Mouse (Mus musculus) left cerebral cortex, postnatal 25 days (tissue): ENCODE results near the gene Kctd6. TPM values are rescaled to one million over a fixed set of nuclear protein-coding genes. Genes with fewer than 3 reads are reported as not detected.

ENCODE experiments used
- DNase-seq, 2 experiments: peaks; one replicate each; pipeline ENCODE4 v3.0.0; 2022; ENCODE audit warnings: low spot score in 2 of 2, mixed read lengths in 1 of 2
- intact Hi-C: fragments of 180-260 bp; cut with DNase I; formaldehyde crosslinking; loops from one replicate; pipeline ENCODE4 v1.15.1; 2025
- total RNA-seq, 2 experiments: library from RNA; stranded (reverse); gene quantifications; 2 replicates each; pipeline ENCODE4 v1.2.3; 2021

Kctd6 gene
- total RNA-seq = 10 to 100 TPM; 40.5 to 43.5 TPM

DNA sequence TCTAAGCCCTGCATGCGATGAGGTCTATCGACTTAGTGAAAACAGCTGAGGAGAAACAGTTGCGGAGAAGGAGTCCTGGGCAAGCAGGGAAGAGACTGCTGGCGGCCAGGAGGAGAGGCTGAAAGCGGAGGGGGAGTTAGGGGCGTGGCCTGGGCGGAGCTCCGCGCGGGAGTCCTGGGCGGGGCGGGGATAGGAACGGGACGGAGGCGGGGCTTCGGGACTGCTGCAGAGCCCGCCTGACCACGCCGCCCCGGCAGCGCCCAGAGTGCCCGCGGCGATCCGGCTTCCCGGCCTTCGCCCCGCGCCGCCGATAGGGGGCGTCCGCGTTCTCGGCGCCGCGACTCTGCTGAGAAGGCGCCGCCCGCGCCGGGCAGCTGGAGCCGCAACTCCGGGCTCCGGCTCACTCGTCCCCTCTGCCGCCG is at the start of gene Kctd6:
Gene Kctd6 (plus strand): TSS at position 338 of the 422 bp plus-strand sequence.
- intact Hi-C loops = loop anchor here (1.0 to 5.0 kb wide), 2 partner anchors 42 to 117 kb away; partner anchors contain the start of gene Pxk

GRCm38 (mm10) chr14:8164463-8164862 is 49.5 kb upstream of the Kctd6 start:
- no peak for DNase-seq
- intact Hi-C loops = loop anchor here (5.0 kb wide), 1 partner anchor 202 kb away; no protein-coding TSS in a partner anchor

More for the DNA sequence above, at the start of gene Kctd6:
- DNase-seq = peak; percentile 98

GRCm38 (mm10) chr14:8172507-8173410 is 41.2 kb upstream of the Kctd6 start, which contains the start of gene Pdhb:
Gene Pdhb, minus strand, starts transcription at chr14:8173025.
- DNase-seq = peak; percentile 99 to 100
- intact Hi-C loops = loop anchor here (1.0 to 5.0 kb wide), 2 partner anchors 42 to 170 kb away; partner anchors contain the start of genes Abhd6 and Kctd6

DNA sequence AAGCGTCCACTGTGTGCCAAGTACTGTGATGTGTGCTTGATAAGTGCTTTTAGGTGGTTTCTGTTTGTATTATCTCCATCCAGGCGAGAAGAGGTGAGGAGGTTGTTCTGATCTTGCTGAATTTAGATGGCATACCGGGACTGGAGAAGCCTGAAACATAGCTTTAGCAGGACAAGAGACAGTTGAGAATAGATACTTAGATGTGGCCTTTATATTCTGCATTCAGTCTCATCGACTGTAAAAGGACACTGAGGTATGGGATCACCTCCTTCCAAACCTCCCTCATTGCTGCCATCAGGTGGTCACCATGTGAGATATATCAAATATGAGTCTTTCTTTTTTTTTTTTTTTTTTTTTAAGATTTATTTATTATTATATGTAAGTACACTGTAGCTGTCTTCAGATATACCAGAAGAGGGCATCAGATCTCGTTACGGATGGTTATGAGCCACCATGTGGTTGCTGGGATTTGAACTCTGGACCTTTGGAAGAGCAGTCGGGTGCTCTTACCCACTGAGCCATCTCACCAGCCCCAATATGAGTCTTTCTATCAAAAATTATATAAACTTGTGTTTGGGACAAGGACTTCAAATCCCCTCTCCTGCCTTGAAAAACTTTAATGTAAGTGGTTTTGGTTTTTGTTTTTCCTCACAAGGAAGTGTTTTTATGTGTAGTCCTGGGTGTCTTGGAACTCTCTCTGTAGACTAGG is 40.2 kb upstream of the Kctd6 start:
- intact Hi-C loops = loop anchor here (5.0 kb wide), 1 partner anchor 171 kb away; the partner anchor contains the start of gene Abhd6
- DNase-seq = peak in 1 of 2 experiments; percentile 55

DNA sequence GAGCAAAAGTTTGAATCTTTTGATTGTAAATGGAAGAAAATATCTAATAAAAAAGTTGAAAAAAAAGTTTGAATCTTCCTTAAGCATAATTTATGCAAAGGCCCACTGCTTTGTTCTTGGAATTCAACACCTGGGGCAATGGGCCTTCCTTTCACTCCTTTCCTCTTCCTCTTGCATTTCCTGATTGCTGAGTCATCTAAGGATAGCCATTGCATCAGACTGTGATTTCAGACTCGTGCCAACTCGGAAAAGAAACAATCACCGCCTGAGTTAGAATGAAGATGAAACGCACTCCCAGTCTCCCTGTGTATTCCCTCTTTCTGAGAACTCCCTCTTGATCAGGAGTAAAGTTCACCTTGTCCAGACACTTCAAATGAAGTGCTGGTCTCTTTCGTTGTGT is 39.3 kb upstream of the Kctd6 start:
- no peak for DNase-seq
- intact Hi-C loops = loop anchor here (5.0 kb wide), 1 partner anchor 172 kb away; the partner anchor contains the start of gene Abhd6

DNA sequence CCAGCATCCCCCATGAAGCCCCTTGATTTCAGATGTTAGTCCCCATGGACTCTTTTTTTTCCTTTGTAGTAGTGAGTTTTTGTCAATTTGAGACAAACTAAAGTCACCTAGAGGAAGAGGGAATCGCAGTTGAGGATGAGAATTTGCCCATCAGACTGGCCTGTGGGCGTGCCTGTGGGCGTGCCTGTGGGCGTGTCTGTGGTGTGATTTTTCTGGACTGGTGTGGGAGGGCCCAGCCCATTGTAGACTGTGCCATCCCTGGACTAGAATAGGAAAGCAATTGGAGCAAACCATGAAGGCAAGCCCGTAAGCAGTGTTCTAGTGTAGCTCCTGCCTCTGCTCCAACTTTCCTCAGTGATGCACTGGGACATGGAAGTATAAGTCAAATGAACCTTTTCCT is 37.7 kb upstream of the Kctd6 start:
- intact Hi-C loops = no loop called here
- no peak for DNase-seq

GRCm38 (mm10) chr14:8180371-8181035 is 33.4 kb upstream of the Kctd6 start:
- intact Hi-C loops = loop anchor here (5.0 kb wide), 2 partner anchors 67 to 167 kb away; no protein-coding TSS in a partner anchor
- no peak for DNase-seq

GRCm38 (mm10) chr14:8183330-8183729 is 30.6 kb upstream of the Kctd6 start:
- intact Hi-C loops = loop anchor here (5.0 kb wide), 2 partner anchors 64 to 164 kb away; no protein-coding TSS in a partner anchor

DNA sequence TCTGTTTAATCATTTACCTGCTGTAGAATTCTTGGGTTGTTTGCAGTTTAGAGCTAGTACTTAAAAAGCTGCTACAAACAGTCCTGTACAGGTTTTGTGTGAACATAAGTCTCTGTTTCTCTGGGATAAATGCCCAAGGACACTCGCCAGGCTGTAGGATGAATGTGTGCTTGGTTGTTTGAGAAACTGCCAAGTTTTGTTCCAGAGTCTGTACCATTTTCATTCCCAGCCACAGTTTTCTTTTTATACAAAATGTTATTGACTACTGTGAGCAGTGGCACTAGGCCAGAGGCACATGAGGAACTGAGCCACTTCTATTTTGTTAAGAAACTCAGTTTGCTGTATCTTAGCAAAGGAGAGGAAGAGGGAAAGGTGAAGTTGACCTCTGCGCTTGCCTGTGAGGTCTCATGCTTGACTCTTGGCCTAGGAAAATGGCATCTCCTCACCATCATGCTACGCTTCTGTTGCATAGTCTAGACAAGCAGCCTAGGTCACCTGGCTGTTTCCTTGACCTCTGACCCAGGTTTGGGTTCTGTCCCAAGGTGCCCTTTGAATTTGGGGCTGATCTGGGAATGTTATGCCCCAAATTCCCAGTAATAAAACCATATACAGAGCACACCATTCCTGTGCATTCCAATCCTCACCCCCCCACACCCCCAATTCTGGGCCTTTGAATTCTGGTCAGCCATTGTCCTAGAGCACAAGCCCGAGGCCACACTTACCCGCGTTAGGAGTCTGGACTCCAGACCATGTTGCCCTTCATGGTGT is 27.5 kb upstream of the Kctd6 start:
- intact Hi-C loops = loop anchor here (1.0 kb wide), 1 partner anchor 23 kb away; no protein-coding TSS in a partner anchor

More at GRCm38 (mm10) chr14:8183330-8183729, 30.6 kb upstream of the Kctd6 start:
- peak in 1 of 2 experiments; percentile 28 for DNase-seq

GRCm38 (mm10) chr14:8190556-8190955 is 23.4 kb upstream of the Kctd6 start:
- no peak for DNase-seq
- intact Hi-C loops = no loop called here

More for the DNA sequence above, 27.5 kb upstream of the Kctd6 start:
- peak; percentile 75 to 96 for DNase-seq

- DNase-seq = no peak
- intact Hi-C loops = no loop called here
These were observed 22.5 kb upstream of the Kctd6 start for GRCm38 (mm10) chr14:8191331-8191965.

GRCm38 (mm10) chr14:8192727-8193126 is 21.2 kb upstream of the Kctd6 start:
- DNase-seq = no peak
- intact Hi-C loops = no loop called here

DNA sequence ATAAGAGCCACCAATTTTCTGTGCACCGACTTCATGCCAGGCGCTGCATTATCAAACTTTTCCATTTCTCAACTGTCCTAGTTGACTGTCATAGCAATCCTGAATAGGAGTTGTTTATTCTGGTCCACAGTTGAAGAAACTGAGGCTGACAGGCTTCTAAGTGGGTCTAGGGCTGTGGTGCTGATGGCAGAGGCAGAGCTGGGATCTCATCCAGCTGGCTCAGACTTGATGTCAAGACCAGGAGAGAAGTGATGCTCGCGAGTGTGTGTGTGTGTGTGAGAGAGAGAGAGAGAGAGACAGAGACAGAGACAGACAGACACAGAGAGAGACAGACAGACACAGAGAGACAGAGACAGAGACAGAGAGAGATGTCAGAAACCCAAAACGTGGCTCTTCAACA is 13.2 kb upstream of the Kctd6 start:
- intact Hi-C loops = no loop called here
- no peak for DNase-seq

DNA sequence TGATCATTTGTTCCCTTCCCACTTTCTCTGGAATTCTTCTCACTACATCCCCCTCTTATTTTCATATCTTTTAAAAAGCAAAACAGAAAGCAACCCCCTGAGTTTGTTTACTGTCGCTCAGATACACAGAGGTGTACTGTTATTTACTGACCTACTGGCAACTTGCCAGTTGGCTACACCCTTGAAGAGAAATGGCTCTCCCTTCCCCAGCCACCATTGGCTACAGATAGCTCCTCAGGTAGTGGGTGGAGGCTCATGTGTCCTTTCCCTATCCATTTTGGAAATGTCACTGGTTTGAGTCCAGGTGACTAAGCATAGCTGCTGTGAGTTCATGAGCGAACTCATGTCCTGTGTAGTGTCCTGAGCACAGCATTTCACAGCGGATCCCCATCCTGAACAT is 12.2 kb upstream of the Kctd6 start:
- intact Hi-C loops = no loop called here
- DNase-seq = no peak

DNA sequence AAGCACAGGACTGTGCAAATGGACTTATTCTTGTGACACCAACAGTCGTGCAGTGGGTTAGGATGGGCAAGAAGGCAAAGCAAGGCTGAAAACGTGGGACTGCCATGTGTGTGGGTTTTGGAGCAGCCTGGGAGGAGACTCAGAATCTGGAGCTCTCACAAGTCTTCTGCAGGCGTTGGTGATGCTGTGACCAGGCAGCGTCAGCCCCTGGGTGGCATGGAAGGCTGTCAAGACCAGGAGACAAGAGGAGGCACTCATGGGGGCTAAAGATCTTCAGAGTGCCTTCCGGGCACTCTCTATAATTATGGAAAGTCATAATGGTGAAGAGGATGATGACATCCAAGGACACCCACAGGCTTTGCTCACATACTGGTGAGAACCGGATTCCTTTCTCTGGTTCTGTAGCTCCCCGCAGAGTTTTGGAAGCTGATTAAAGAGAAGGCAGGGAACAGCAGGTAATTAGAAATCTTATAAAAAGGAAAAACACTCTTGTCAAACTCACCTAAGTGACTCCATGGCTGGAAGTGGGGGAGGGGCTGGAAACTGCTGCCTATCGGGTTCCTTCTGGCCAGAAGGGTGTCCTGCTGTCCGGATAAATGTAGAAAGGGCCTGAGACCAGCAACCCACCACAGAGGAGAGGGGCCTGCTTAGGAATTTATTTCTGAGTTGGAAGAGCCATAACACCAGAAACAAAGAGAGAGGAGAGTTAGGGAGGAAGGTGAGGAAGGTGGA is 7.6 kb upstream of the Kctd6 start:
- intact Hi-C loops = no loop called here
- peak in 1 of 2 experiments; percentile 72 for DNase-seq

DNA sequence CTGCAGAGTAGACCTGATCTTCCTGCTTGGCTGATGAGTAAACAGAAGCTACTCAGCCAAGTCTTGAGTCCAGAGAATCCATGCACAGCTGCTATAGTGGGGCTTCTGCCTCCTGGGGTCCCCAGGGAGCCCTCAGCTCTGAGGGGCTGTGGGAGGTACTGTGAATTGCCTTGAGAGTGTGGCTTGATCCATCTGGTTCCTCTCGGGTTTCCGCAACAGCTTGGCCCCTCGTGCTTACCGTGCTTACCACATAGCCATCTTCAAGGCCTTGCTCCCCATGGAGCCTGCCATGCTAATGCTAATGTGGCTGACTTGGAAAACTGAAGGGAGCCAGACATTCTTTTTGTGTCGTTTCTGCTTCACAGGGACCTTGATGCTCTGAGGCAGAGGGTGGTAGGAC is 6.8 kb upstream of the Kctd6 start:
- no peak for DNase-seq
- intact Hi-C loops = no loop called here

DNA sequence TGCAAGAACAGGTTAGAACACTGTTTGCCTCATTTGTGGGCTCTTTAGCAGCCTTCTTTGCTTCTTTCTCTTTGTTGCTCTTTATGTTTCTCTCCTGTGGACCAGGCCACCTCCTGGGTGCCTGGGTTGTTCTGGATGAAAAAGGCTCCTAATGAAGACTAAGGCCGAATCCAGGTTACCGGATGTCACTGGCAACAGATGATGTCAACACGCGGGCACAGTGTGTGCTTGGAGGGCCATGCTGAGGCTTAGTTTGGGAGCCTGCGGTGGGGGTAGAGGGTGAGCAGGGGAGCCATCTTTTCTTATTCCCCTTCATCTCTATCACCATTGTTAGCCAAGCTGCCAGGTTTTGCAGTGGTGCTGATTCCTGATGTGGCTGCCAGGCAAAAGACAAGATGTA is 6.4 kb upstream of the Kctd6 start:
- no peak for DNase-seq
- intact Hi-C loops = no loop called here
